Mouse (Mus musculus) ovary, postnatal 14 days (tissue): ENCODE results near the gene Tdrkh.
A peak's percentile ranks its signal among the peaks of the same experiment; 100 is the strongest.

Source experiments
- DNase-seq: peaks from one replicate; pipeline ENCODE4 v3.0.0; 2022; ENCODE audit warnings: low spot score

Gene Tdrkh

DNA sequence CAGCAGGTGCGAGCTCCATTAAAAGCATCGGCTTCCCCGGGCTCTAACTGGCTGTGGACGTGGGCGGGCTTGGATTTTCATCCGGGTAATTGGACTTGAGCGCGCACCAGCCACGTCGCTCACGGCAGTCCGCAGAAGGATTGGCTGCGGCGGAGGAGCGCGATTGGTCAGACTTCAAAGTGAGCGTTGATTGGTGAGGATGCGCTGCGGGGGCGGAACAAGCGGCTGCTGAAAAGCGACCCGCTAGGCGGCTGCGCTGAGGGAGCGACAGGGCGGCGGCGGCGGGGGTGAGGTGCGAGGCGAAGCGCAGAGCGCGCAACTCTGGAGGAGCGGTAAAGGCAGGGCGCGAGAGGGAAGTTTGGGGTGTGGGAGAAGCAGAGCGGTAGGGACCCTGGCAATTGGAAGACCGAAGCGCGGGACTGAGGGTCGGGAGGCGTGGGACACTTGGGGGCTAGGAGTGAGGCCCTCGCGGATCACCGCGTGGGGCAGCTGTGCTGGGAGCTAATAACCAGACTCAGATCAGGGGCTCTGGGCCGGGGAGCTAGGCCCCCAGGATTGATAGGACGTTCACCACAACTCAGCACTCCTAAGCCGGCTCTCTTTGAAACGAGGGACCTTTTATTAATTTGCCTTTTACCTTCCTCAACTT lies at the start of gene Tdrkh:
TSS of gene Tdrkh (plus strand) at position 243 of the 649 bp plus-strand sequence.
- DNase-seq: peak; percentile 90

DNA sequence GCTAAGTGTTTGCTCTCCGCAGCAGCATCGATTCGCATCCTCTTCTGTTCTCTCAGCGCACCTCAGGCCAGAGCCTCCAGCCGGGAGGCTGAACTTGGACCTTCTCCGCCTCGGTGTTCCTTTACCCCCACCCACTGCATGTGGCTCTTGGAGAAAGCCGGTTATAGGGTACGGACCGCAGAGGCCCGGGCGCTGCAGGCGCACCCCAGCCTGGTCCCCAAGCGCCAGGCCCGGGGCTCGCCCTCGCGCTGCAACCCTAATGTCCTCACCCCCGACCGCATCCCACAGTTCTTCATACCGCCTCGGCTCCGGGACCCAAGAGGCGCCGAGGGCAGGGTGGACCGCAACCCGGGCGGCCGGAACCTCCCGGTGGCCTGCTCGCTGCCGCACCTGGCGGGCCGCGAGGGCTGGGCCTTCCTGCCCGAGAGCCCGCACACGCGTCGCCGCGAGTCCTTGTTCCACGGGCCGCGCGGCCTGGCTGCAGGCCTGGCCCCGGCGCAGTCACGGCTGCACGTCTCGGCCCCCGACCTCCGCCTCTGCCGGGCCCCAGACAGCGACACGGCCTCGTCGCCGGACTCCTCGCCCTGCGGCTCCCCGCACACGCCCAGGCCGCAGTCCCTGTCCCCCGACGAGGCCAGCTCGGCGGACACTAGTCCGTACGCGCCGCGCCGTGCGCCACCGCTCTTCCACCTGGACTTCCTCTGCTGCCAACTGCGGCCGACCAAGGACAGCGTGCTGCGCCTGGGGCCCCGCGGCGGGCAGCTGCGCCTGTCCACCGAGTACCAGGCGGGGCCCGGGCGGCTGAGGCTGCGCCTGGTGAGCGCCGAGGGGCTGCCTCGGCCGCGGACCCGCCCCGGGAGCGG lies 49.6 kb upstream of the Tdrkh start:
- peak; percentile 37 for DNase-seq

DNA sequence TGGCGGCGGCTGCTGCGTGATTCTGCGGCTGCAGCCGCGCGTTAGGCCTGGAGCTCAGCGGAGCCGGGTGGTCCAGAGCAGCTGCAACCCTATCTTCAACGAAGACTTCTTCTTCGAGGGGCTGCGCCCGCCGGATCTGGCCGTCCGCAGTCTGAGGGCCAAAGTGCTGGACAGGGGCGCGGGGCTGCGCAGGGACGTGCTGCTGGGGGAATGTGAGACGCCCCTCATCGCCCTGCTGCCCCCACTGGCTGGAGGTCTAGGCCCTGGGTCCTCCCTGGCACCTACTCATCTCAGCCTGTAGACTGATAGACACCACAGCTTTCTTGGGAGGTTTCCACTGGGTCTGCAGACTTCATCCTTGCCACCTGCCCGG lies 48.9 kb upstream of the Tdrkh start:
- peak; percentile 23 for DNase-seq

DNA sequence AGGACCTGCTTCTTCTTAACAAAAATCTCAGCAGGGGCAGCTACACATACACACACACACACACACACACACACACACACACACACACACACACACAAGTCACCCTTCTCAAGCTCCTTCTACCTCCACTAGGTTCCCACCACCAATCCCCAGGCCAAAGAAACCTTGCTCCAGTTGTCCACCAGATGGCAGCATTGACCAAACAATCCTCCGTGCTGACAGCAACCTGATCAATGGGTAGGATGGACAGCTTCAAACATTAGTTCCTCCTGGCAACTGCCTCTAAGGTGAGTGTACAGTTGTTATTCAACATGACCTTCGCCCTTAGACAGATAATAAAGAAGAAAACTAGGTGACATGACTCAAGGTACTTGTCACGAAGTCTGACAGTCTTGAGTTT lies 46.3 kb upstream of the Tdrkh start:
- DNase-seq: peak; percentile 77

- no peak for DNase-seq
These were observed 45.6 kb upstream of the Tdrkh start for GRCm38 (mm10) chr3:94367511-94367910.

DNA sequence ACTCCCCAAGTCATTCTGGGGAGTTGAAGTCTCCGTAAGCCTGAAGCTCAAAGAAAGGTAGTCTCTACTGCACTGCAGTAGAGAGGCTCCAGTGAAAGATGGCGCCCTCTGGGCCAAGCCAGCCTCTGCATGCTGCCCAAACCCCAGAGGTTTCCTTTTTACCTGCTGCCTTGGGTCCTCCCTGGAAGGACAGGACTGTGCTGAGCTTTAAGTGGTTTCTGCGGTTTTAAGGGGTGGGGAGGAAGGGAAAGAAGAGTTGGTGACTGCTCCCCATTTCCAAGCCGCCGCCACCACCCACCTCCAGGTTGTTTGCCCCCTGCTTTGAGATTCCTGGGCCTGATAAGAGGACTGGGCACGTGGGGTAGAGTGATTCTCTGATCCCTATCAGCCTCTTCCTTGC lies 44.4 kb upstream of the Tdrkh start:
- DNase-seq: no peak

DNA sequence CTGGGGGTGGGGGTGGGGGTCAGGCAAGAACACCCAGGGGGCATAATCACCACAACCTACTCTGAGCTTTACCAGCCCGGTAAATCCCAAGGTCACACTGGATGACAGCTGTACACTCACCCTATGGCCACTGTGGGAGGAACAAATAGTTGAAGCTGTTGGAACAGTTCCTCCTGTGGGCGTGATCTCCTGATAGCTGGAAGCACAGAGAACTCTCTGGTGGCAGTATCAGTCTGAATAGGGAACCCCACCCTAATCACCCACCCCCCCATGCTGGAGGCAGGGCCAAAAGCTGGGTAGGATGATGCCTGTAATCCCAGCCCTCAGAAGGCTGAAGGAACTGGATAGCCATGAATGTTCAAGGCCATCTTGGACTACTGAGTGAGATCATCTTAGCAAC lies 43.4 kb upstream of the Tdrkh start:
- no peak for DNase-seq

DNA sequence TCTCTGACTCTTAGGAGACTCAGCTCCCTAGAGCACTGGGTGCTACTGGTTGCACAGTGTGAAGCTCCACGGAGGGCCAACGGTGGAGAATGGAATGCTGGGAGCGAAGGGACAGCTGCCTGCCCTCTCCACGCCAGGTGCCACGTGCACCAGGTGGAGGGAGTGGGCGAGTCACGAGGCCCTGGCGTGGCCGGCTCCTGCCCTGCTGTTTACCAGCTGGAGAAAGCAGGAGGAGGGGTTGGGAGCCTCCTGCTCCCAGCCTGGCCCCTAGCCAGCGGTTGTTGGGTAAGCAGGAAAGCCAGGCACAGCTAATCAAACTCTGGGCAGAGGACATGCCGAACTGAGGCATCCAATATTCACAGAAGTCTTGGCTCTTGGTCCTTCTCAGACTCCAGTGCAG lies 41.4 kb upstream of the Tdrkh start:
- DNase-seq: peak; percentile 79

GRCm38 (mm10) chr3:94372038-94372437 lies 41.0 kb upstream of the Tdrkh start:
- DNase-seq: no peak

DNA sequence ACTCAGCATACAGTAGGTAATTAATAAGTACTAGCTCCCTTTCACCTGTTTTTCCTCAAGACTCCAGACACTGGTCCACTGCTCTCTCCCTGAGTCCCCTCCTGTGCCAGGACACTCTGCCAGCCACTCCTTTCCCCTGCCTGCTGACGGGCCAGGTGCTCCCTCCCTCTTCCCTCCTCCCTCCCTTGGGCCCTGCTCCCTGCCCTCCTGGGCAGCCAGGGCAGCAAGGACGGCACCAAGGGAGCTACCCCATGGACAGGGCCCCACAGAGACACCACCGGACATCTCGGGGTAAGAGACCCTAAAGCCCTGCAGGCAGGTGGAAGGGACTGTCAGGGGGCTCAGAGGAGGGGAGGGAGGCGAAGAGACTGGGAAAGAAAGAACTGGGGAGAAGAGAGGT lies 40.4 kb upstream of the Tdrkh start, which contains the start of gene Rorc:
TSS of gene Rorc (plus strand) at position 154 of the 400 bp plus-strand sequence.
- DNase-seq: peak; percentile 42

DNA sequence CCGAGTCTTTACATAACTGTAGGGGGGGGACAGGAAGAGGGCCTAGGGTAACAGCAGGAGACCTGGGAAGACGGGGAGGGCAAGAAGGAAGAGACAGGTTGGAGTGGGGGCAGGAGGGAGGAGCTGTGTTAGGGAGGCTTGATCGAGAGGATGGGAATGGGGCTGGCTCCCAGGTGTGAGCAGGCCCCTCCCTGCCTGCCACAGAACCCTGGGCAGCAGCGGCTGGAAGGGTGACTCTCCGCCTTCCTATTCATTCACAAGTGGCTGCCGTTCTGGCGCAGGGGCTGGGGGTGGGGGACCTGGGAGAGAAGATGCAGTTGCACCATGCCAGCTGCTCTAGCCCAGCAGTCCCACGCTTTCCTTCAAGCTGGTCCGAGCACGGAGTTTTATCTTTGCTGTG lies 40.0 kb upstream of the Tdrkh start:
- no peak for DNase-seq

DNA sequence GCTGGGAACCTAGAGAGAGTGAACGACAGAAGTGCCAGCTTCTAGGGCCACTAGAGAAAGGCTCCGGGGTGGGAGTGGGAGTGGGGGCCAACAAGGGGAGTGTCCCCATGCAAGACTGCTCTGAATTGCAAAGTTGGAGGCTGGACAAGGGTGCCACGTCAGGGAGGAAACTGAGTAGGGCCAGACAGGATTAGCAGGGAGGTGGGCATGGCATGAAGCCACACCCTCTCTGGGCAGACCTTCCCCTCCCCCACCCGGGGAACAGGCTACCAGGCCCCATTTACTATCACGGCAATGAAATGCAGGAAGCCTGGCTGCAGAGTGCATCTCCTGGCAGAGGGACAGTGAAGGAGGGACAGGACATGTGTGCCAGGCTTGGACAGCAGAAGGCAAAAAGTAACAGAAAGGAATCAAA lies 39.5 kb upstream of the Tdrkh start:
- no peak for DNase-seq

- no peak for DNase-seq
These were observed 38.4 kb upstream of the Tdrkh start for GRCm38 (mm10) chr3:94374636-94375035.

GRCm38 (mm10) chr3:94375146-94375545 lies 37.9 kb upstream of the Tdrkh start:
- no peak for DNase-seq

- DNase-seq: no peak
These were observed 37.2 kb upstream of the Tdrkh start for GRCm38 (mm10) chr3:94375861-94376260.

DNA sequence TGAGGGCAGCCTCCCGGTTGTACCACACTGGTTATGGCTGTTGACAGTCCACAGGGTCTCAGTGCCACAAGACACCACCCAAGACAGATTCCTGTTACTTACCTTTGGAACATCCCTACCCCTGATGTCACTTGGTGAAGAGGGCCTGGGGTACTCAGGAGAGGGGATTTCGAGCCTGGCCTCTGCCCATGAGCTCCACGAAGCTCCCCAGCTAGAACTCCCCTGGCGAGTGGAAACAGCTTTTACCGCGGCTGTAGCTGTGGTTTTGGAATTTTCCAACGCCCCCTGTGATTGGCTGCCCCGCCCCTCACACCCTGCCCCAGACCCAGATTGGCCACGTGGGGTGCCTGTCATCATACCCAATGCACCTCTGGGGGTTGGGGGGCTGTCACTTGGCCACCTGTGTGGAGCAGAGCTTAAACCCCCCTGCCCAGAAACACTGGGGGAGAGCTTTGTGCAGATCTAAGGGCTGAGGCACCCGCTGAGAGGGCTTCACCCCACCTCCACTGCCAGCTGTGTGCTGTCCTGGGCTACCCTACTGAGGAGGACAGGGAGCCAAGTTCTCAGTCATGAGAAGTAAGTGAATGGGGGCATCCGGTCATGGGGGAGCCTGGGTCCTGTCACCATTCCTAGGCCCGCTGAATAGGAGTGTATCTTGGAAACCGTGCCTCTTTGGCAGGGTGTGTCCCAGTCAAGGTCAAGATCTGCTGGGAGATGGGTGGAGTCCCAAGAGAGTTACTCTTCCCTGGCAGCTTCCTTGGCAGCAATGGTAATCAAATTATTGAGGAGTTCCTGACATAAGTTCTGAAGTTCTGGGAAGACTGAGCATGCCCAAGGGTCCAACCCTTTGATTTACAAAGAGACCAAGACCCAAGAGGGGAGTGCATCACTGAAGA lies 35.8 kb upstream of the Tdrkh start:
- no peak for DNase-seq

- no peak for DNase-seq
These were observed 33.1 kb upstream of the Tdrkh start for GRCm38 (mm10) chr3:94379831-94380510.

GRCm38 (mm10) chr3:94382308-94382707 lies 30.8 kb upstream of the Tdrkh start:
- DNase-seq: no peak

DNA sequence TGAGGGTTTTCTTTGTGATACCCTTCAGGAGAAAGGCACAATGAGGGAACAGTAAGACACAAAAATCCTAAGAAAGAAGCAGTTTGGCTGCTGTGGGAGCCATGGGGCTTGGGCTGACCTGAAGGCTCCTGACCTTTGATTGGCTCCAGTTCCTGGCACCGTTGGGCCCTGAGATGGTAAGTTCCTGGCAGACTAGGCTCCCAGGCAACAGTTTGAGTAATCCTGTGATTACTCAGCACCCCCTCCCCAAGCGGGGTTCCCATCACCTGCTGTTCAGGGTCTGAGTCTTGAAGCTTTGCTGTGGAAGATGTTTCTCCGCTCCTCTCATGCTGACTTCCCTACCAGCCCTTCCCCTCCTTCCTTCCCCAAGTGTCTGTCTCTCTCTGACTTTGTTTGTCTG lies 29.6 kb upstream of the Tdrkh start:
- DNase-seq: no peak

DNA sequence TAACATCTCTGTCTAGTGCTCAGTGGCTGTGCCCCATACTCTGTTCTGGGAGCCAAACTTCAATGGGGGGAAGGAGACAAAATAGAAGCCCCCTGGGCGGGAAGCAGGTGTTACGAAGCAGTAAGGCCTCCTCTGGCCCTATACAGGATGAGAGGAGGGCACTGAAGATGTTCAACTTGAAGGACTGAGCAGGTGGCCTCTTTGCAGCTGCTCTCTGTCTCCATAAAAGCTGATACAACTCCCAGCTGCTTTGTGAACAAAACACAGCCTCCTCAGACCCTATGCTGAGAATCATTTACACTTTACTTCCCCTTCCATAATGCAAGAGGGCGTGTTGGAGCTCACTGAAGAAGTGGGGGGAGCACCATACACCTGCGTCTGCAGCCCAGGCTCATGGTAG lies 26.4 kb upstream of the Tdrkh start:
- no peak for DNase-seq

DNA sequence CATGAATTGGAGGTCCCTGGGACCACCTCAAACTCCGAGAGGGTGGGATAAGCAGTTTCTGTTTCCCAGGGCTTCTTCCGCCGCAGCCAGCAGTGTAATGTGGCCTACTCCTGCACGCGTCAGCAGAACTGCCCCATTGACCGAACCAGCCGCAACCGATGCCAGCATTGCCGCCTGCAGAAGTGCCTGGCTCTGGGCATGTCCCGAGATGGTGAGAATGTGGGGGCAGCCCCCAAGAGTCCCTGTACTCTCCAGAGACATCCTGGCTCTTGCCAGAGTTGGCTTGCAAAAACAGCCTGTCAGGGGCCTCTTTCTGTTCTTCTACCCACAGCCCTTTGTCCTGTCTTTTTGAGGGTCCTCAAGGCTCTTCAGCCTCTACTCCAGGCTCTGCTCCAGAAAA lies 25.7 kb upstream of the Tdrkh start:
- DNase-seq: no peak

GRCm38 (mm10) chr3:94388047-94388446 lies 25.0 kb upstream of the Tdrkh start:
- no peak for DNase-seq
